Mouse (Mus musculus) neural tube, embryonic 15.5 days (tissue): ENCODE measurements around the gene Ciapin1. TPM values are rescaled to one million over a fixed set of nuclear protein-coding genes. Genes with fewer than 3 reads are reported as not detected.

Experiments used
- ATAC-seq: fragments of 200-750 bp; cut with Nextera tagmentation; 2 replicates; pipeline ENCODE4 v1.8.0; 2017; ENCODE audit warnings: mild to moderate bottlenecking, moderate TSS enrichment, moderate library complexity; ENCODE audit not compliant: low FRiP score
- H3K27ac ChIP-seq: fragments of 300-500 bp; sonication (generic); replicated peaks from 2 replicates; pipeline ENCODE4 v1.5.1; 2015; ENCODE audit warnings: mild to moderate bottlenecking, inconsistent platforms
- H3K27me3 ChIP-seq: fragments of 300-500 bp; sonication (generic); replicated peaks from 2 replicates; pipeline ENCODE4 v1.6.1; 2015; ENCODE audit warnings: inconsistent platforms
- H3K36me3 ChIP-seq: fragments of 300-500 bp; sonication (generic); 2 replicates; pipeline ENCODE4 v1.6.1; 2015; ENCODE audit warnings: inconsistent platforms
- H3K4me1 ChIP-seq: fragments of 300-500 bp; sonication (generic); 2 replicates; pipeline ENCODE4 v1.6.1; 2015; ENCODE audit warnings: inconsistent platforms
- H3K4me2 ChIP-seq: fragments of 300-500 bp; sonication (generic); 2 replicates; pipeline ENCODE4 v1.6.1; 2015; ENCODE audit warnings: inconsistent platforms, mild to moderate bottlenecking, moderate library complexity
- H3K4me3 ChIP-seq: fragments of 300-500 bp; sonication (generic); replicated peaks from 2 replicates; pipeline ENCODE4 v1.5.1; 2015; ENCODE audit warnings: mild to moderate bottlenecking, inconsistent platforms
- H3K9ac ChIP-seq: fragments of 300-500 bp; sonication (generic); replicated peaks from 2 replicates; pipeline ENCODE4 v1.6.1; 2015; ENCODE audit warnings: mild to moderate bottlenecking, inconsistent platforms
- H3K9me3 ChIP-seq: fragments of 300-500 bp; sonication (generic); replicated peaks from 2 replicates; pipeline ENCODE4 v1.6.1; 2016; ENCODE audit warnings: inconsistent platforms
- WGBS: fragments of 180-500 bp; shearing (Covaris S2); methylation state at CpG from one replicate; pipeline ENCODE4 v1.1.7; 2015; ENCODE audit warnings: mixed read lengths; 5-methylcytosine and 5-hydroxymethylcytosine counted together
- polyA plus RNA-seq: library from polyadenylated mRNA; unstranded; fragments of >200 nt; fragmentation: Nextera tagmentation; extraction: Ambion mirVana; gene quantifications from 2 replicates; pipeline ENCODE4 v1.2.1, GENCODE M21; 2015

Gene Ciapin1
- polyA plus RNA-seq = 177 and 195 TPM in 2 replicates

- Histone ChIP-seq H3K4me3 (peak within 1 kb of the TSS; percentile 86), H3K9me3 (no peaks in the 10 kb centered on the region), H3K4me1 (peaks cover 22% of the 10 kb centered on the region), H3K9ac (peak within 1 kb of the TSS; percentile 86), H3K27me3 (no peaks in the 10 kb centered on the region), H3K4me2 (peak within 1 kb of the TSS; percentile 87), H3K27ac (peak within 1 kb of the TSS; percentile 96), H3K36me3 (no peaks in the 10 kb centered on the region)
- WGBS = under 1% methylated on average over 82 of the region's 82 CpGs
- peak; percentile 98 for ATAC-seq
These were observed at the start of gene Ciapin1, which contains the start of gene Coq9 for GRCm38 (mm10) chr8:94837662-94838574. Gene Ciapin1 (minus strand): TSS chr8:94838358. Gene Coq9 (plus strand): TSS chr8:94838321.

- peaks cover 10% of the 10 kb centered on the region for H3K4me1 ChIP-seq
- WGBS = 71% methylated on average over 4 of the region's 4 CpGs
- ATAC-seq = no peak
These were observed 42.6 kb upstream of the Ciapin1 start for GRCm38 (mm10) chr8:94880742-94881141.

GRCm38 (mm10) chr8:94876820-94877219, 38.7 kb upstream of the Ciapin1 start:
- ATAC-seq = no peak
- Histone ChIP-seq H3K27ac (no peak overlapping the region), H3K4me1 (peaks cover 33% of the 10 kb centered on the region), H3K27me3 (peaks cover 19% of the 10 kb centered on the region), H3K36me3 (no peaks in the 10 kb centered on the region), H3K9me3 (no peaks in the 10 kb centered on the region), H3K9ac (no peak overlapping the region), H3K4me3 (no peak overlapping the region), H3K4me2 (peak overlapping the region; percentile 98)
- WGBS = 39% methylated on average over 3 of the region's 3 CpGs

More at GRCm38 (mm10) chr8:94880742-94881141, 42.6 kb upstream of the Ciapin1 start:
- Histone ChIP-seq H3K4me3 (no peak overlapping the region), H3K4me2 (no peak overlapping the region), H3K9me3 (no peaks in the 10 kb centered on the region), H3K27ac (no peak overlapping the region), H3K9ac (no peak overlapping the region), H3K27me3 (no peaks in the 10 kb centered on the region), H3K36me3 (no peaks in the 10 kb centered on the region)

- 0 out of 2 replicates have a peak within 1 kb of the TSS, but pooled peaks have one; percentile 41 for H3K27ac ChIP-seq
- H3K4me1 ChIP-seq = peaks cover 39% of the 10 kb centered on the region
- H3K27me3 ChIP-seq = peaks cover 19% of the 10 kb centered on the region
- no peaks in the 10 kb centered on the region for H3K36me3 ChIP-seq
- H3K4me2 ChIP-seq = peak within 1 kb of the TSS; percentile 98
- WGBS = 1% methylated on average over 32 of the region's 37 CpGs
- H3K4me3 ChIP-seq = peak within 1 kb of the TSS; percentile 62
- peak; percentile 27; the same call in 1 of the 2 replicates for ATAC-seq
- H3K9ac ChIP-seq = peak within 1 kb of the TSS; percentile 64
- H3K9me3 ChIP-seq = no peaks in the 10 kb centered on the region
These were observed 38.1 kb upstream of the Ciapin1 start, which contains the start of gene Dok4 for GRCm38 (mm10) chr8:94876197-94876730. Gene Dok4 (minus strand): TSS chr8:94876330.

GRCm38 (mm10) chr8:94875871-94876150, 37.7 kb upstream of the Ciapin1 start:
- under 1% methylated on average over 20 of the region's 20 CpGs for WGBS
- peak overlapping the region; percentile 64 for H3K9ac ChIP-seq
- H3K27me3 ChIP-seq = peaks cover 19% of the 10 kb centered on the region
- peak; percentile 5; the same call in 1 of the 2 replicates for ATAC-seq
- peak overlapping the region; percentile 62 for H3K4me3 ChIP-seq
- H3K4me1 ChIP-seq = peaks cover 43% of the 10 kb centered on the region
- no peaks in the 10 kb centered on the region for H3K36me3 ChIP-seq
- no peaks in the 10 kb centered on the region for H3K9me3 ChIP-seq
- H3K27ac ChIP-seq = 0 out of 2 replicates have a peak overlapping the region, but pooled peaks have one; percentile 41
- H3K4me2 ChIP-seq = peak overlapping the region; percentile 98

GRCm38 (mm10) chr8:94875096-94875870, 37.1 kb upstream of the Ciapin1 start:
- no peaks in the 10 kb centered on the region for H3K36me3 ChIP-seq
- 20% methylated on average over 17 of the region's 17 CpGs for WGBS
- peak overlapping the region; percentile 98 for H3K4me2 ChIP-seq
- H3K27me3 ChIP-seq = peaks cover 19% of the 10 kb centered on the region
- peak overlapping the region; percentile 62 for H3K4me3 ChIP-seq
- H3K9me3 ChIP-seq = no peaks in the 10 kb centered on the region
- peak overlapping the region; percentile 64 for H3K9ac ChIP-seq
- no peak for ATAC-seq
- H3K27ac ChIP-seq = 0 out of 2 replicates have a peak overlapping the region, but pooled peaks have one; percentile 34
- H3K4me1 ChIP-seq = peaks cover 48% of the 10 kb centered on the region

GRCm38 (mm10) chr8:94874358-94874757, 36.2 kb upstream of the Ciapin1 start:
- Histone ChIP-seq H3K27ac (no peak overlapping the region), H3K4me1 (peaks cover 57% of the 10 kb centered on the region), H3K4me3 (peak overlapping the region; percentile 62), H3K9ac (no peak overlapping the region), H3K27me3 (peaks cover 19% of the 10 kb centered on the region), H3K36me3 (no peaks in the 10 kb centered on the region), H3K9me3 (no peaks in the 10 kb centered on the region), H3K4me2 (peak overlapping the region; percentile 98)
- ATAC-seq = no peak
- 14% methylated on average over 6 of the region's 6 CpGs for WGBS

- peak overlapping the region; percentile 22; the same call in 1 of the 2 replicates for H3K9ac ChIP-seq
- peaks cover 74% of the 10 kb centered on the region for H3K4me1 ChIP-seq
These were observed 34.4 kb upstream of the Ciapin1 start for GRCm38 (mm10) chr8:94872576-94872975.

GRCm38 (mm10) chr8:94872156-94872555, 34.0 kb upstream of the Ciapin1 start:
- no peak overlapping the region for H3K27ac ChIP-seq
- 34% methylated on average over 3 of the region's 3 CpGs for WGBS
- H3K9ac ChIP-seq = peak overlapping the region; percentile 22; the same call in 1 of the 2 replicates
- H3K4me1 ChIP-seq = peaks cover 74% of the 10 kb centered on the region
- H3K4me2 ChIP-seq = peak overlapping the region; percentile 87
- H3K4me3 ChIP-seq = no peak overlapping the region
- peaks cover 19% of the 10 kb centered on the region for H3K27me3 ChIP-seq
- no peaks in the 10 kb centered on the region for H3K9me3 ChIP-seq
- H3K36me3 ChIP-seq = 0 out of 2 replicates have a peak, but pooled peaks cover 6% of the 10 kb centered on the region
- ATAC-seq = no peak

More at GRCm38 (mm10) chr8:94872576-94872975, 34.4 kb upstream of the Ciapin1 start:
- Histone ChIP-seq H3K27ac (no peak overlapping the region), H3K4me2 (peak overlapping the region; percentile 87; the same call in 1 of the 2 replicates), H3K36me3 (0 out of 2 replicates have a peak, but pooled peaks cover 2% of the 10 kb centered on the region), H3K27me3 (peaks cover 19% of the 10 kb centered on the region), H3K4me3 (no peak overlapping the region), H3K9me3 (no peaks in the 10 kb centered on the region)
- WGBS = 78% methylated on average over 2 of the region's 2 CpGs
- no peak for ATAC-seq

- Histone ChIP-seq H3K9ac (peak overlapping the region; percentile 76), H3K4me1 (peaks cover 69% of the 10 kb centered on the region), H3K4me3 (peak overlapping the region; percentile 69), H3K36me3 (peaks cover 14% of the 10 kb centered on the region), H3K9me3 (no peaks in the 10 kb centered on the region), H3K4me2 (peak overlapping the region; percentile 87), H3K27ac (peak overlapping the region; percentile 86), H3K27me3 (peaks cover 19% of the 10 kb centered on the region)
- ATAC-seq = peak; percentile 77
- WGBS = 4% methylated on average over 7 of the region's 7 CpGs
These were observed 33.1 kb upstream of the Ciapin1 start for GRCm38 (mm10) chr8:94871108-94871894.
